Mouse (Mus musculus) gastrocnemius, postnatal 4 days (tissue): ENCODE measurements around the gene Olfr808. TPM values are rescaled to one million over a fixed set of nuclear protein-coding genes. Genes with fewer than 3 reads are reported as not detected.

Experiments used
- DNase-seq, 2 experiments: peaks; one replicate each; pipeline ENCODE4 v3.0.0; 2021 to 2022; ENCODE audit warnings: low spot score in 2 of 2, mixed read lengths in 2 of 2
- long read RNA-seq, 2 experiments: library from polyadenylated mRNA; stranded (forward); transcript quantifications; one replicate each; pipeline ENCODE4 v2.0.0; 2021
- microRNA-seq: library from miRNA; unstranded; fragments of <30 nt; microRNA quantifications from one replicate; pipeline ENCODE4 v1.2.0, GENCODE M21; 2021
- total RNA-seq, 2 experiments: library from RNA; stranded (reverse); gene quantifications; 2 replicates each; pipeline ENCODE4 v1.2.3; 2021

The Olfr808 gene
- total RNA-seq = not detected
- long read RNA-seq, experiment 1 = 0 reads
- long read RNA-seq, experiment 2 = 0 reads

DNA sequence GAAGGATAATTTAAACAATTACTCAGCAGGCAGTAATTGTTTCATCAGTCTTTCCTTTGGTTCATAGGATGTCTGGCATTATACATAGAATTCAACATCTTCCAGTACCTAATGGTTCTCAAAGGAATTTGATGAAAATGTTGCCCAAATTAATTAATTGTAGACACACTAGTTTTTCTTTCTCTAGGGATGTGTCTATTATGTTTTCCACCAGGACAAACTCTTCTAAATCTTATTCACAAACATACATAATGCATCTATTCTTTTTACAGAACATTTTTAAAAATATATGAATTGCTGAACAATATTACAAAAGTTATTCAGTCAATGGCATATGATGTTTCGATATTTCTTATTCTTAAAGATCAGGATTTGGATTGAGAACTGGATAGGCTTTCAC is at the start of gene Olfr808:
TSS of gene Olfr808 (plus strand) at position 301 of the 400 bp plus-strand sequence.
- DNase-seq = no peak

DNA sequence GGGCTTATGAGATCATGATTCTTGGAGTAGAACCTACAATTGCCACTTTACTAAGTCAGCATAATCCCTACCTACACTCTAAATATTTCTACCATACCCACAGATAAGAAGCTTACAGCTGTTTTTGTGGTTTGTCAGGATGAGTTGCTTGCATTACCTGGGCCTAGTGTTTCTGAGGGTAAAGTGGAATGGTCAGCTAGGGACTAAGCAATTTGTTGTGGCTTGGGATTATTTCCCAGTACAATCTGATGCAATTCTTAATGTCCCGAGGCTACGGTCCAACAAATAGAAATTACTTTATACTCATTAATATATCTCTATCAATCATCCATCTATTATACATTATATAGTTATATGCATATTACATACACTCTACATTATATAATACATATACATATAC is 36.0 kb upstream of the Olfr808 start, which contains the start of gene Olfr805:
TSS of gene Olfr805 (minus strand) at position 101 of the 400 bp plus-strand sequence.
- DNase-seq = no peak

DNA sequence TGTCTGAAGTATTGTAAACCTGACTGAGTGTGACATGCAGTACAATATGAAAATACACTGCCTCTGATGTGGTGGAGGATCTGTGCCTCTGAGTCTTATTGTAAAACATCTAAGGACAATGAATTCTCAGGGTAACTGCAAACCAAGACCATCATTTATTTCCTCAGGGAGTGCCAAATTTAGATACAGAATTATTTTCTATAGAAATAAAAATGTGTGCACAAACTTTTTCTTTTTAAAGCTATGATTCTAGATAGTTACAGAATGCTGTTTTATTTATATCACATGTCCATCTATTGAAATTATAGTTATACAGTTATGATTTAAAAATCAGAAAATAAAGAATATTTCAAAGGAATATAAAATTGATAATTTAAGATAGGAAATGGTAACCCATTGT is 23.5 kb upstream of the Olfr808 start, which contains the start of gene Olfr806:
TSS of gene Olfr806 (minus strand) at position 101 of the 400 bp plus-strand sequence.
- no peak for DNase-seq

DNA sequence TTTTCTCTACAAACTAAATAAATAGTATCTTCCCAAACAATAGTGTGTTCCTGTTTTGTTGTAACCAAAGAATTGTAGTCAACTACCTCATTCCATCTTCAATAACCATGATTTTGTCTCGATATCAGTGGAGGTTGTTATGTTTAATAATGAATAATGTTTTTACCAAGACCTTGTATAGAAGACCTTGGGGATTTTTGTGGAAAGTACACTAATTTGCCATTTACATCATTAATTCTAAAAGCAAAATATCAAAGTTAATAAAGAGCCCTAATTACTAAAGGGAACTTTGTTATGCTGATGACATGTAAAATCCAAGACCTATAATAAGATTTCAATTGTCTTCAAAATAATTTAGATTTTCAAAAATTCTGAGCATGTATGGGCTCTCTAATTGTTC is 7.6 kb upstream of the Olfr808 start, which contains the start of gene Olfr807:
TSS of gene Olfr807 (minus strand) at position 101 of the 400 bp plus-strand sequence.
- DNase-seq = no peak

DNA sequence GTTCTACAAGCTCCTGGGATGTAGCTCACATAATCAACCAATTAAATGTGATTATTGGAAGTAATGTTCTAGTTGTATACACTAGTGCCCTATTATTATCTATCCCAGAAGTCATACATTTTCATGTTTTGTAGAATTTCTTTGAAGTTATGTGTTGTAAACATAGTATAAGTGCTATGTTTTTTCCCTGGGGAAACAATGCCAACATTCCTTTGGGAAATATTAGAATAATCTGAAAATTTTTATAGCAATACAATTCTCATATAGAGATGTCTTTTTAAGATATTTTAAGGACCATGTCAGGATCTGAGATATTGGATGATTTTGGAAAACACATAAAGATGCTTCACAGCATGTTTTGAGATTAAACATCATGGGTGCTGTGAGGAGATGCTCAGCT is 9.1 kb downstream of the Olfr808 start, which contains the start of gene Olfr809:
TSS of gene Olfr809 (plus strand) at position 301 of the 400 bp plus-strand sequence.
- no peak for DNase-seq

DNA sequence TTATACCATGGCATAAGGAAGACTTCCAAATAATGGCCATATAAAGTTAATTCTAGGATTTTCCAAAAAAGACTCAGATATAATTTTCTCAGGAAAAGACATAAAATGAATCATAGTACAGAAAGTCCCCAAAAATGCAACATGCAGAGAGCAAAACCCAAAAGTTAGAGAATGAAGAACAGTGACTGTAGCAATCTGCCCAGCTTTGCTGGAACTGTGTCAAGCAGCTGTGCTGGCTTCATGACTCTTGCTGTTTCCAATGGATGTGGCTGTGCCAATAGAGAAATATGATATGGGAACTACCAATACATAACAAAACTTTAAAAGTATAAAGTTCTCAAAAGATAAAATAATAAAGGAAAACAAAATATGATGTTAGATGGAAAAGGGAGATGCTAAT is 12.8 kb downstream of the Olfr808 start:
- DNase-seq = peak in 1 of 2 experiments; percentile 43

DNA sequence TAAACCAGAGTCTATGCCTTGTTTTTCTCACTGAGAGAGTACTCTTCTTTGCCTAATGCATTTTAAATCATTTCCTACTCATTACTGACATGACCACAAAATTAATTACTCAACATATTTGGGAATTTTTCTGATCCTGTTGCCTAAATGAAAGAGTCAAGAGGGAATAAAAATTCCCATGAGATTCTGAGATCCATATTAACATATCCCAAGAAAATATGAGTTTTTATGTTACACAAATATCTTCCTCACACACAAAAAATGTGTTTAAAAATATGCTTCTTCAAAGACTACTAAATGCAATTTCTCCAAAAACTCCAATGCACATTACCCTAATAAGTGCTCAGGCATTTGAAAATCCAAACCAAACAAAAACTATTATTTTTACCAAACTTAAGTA is 29.5 kb downstream of the Olfr808 start, which contains the start of gene Olfr810:
TSS of gene Olfr810 (minus strand) at position 101 of the 400 bp plus-strand sequence.
- DNase-seq = no peak

DNA sequence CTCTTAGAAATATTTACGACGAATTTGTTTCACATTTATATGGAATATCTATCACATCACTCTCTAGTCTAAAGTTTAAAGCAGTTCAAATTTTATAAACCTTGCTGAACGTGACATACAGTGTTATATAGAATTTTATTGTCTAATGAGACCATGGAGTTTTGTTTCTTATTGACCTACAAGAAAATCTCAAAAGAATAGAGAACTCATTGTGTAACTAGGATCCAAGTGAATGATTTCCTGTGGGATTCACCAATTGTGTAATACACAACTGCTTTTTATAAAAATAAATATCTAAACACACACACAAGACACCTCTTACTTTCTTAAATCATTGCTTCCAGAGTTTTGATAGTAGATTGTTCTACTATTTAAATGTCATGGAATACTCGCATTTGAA is 39.0 kb downstream of the Olfr808 start, which contains the start of gene Olfr811:
TSS of gene Olfr811 (minus strand) at position 101 of the 400 bp plus-strand sequence.
- DNase-seq = no peak

Small RNAs within 50 kb of the gene (microRNA-seq; reads per million reads assigned to microRNA genes)
- gene Gm24485 = not detected

Other genes starting within 250 kb of the Olfr808 start
- not detected for gene Olfr791, start 243.7 kb upstream of the Olfr808 start, total RNA-seq
- not detected for gene Olfr792, start 226.3 kb upstream of the Olfr808 start, total RNA-seq
- not detected for gene Olfr794, start 197.8 kb upstream of the Olfr808 start, total RNA-seq
- gene Olfr796, start 152.9 kb upstream of the Olfr808 start, total RNA-seq = not detected
- not detected for gene Olfr798, start 137.5 kb upstream of the Olfr808 start, total RNA-seq
- gene Olfr799, start 128.0 kb upstream of the Olfr808 start, total RNA-seq = not detected
- not detected for gene Olfr800, start 107.8 kb upstream of the Olfr808 start, total RNA-seq
- not detected for gene Olfr801, start 91.6 kb upstream of the Olfr808 start, total RNA-seq
- not detected for gene Olfr802, start 77.3 kb upstream of the Olfr808 start, total RNA-seq
- gene Olfr803, start 71.2 kb upstream of the Olfr808 start, total RNA-seq = not detected
- gene Olfr804, start 62.3 kb upstream of the Olfr808 start, total RNA-seq = not detected
- not detected for gene Olfr805, start 36.1 kb upstream of the Olfr808 start, total RNA-seq
- not detected for gene Olfr806, start 23.6 kb upstream of the Olfr808 start, total RNA-seq
- gene Olfr807, start 7.7 kb upstream of the Olfr808 start, total RNA-seq = not detected
- gene Olfr809, start 9.2 kb downstream of the Olfr808 start, total RNA-seq = not detected
- not detected for gene Olfr810, start 29.4 kb downstream of the Olfr808 start, total RNA-seq
- gene Olfr811, start 38.9 kb downstream of the Olfr808 start, total RNA-seq = not detected
- not detected for gene Olfr812, start 80.6 kb downstream of the Olfr808 start, total RNA-seq
- not detected for gene Olfr813, start 89.9 kb downstream of the Olfr808 start, total RNA-seq
- not detected for gene Olfr814, start 114.4 kb downstream of the Olfr808 start, total RNA-seq
- not detected for gene Olfr815, start 140.4 kb downstream of the Olfr808 start, total RNA-seq
- gene Olfr816, start 150.1 kb downstream of the Olfr808 start, total RNA-seq = not detected
- not detected for gene Olfr818, start 183.6 kb downstream of the Olfr808 start, total RNA-seq
- not detected for gene Olfr819, start 201.8 kb downstream of the Olfr808 start, total RNA-seq
- gene Olfr247, start 210.7 kb downstream of the Olfr808 start, total RNA-seq = not detected
- gene Gm10310, start 219.6 kb downstream of the Olfr808 start, total RNA-seq = not detected
- gene Olfr820, start 247.1 kb downstream of the Olfr808 start, total RNA-seq = not detected